Mouse (Mus musculus) lung, embryonic 15.5 days (tissue): ENCODE results near the gene Epor. TPM values are rescaled to one million over a fixed set of nuclear protein-coding genes. Genes with fewer than 3 reads are reported as not detected.

Experiments
- ATAC-seq: fragments of 200-750 bp; cut with Nextera tagmentation; 2 replicates; pipeline ENCODE4 v1.8.0; 2017; ENCODE audit warnings: moderate number of reproducible peaks, borderline replicate concordance; ENCODE audit not compliant: low FRiP score, low TSS enrichment; ENCODE audit errors: extremely low read depth
- H3K27ac ChIP-seq: fragments of 300-500 bp; sonication (generic); 2 replicates; pipeline ENCODE4 v1.5.1; 2015; ENCODE audit warnings: moderate library complexity, mild to moderate bottlenecking, inconsistent platforms
- H3K27me3 ChIP-seq: fragments of 300-500 bp; sonication (generic); 2 replicates; pipeline ENCODE4 v1.6.1; 2015; ENCODE audit warnings: inconsistent platforms
- H3K36me3 ChIP-seq: fragments of 300-500 bp; sonication (generic); 2 replicates; pipeline ENCODE4 v1.6.1; 2015; ENCODE audit warnings: inconsistent platforms
- H3K4me1 ChIP-seq: fragments of 300-500 bp; sonication (generic); 2 replicates; pipeline ENCODE4 v1.6.1; 2015; ENCODE audit warnings: inconsistent platforms
- H3K4me2 ChIP-seq: fragments of 300-500 bp; sonication (generic); 2 replicates; pipeline ENCODE4 v1.6.1; 2015; ENCODE audit warnings: inconsistent platforms, mild to moderate bottlenecking, moderate library complexity
- H3K4me3 ChIP-seq: fragments of 300-500 bp; sonication (generic); 2 replicates; pipeline ENCODE4 v1.5.1; 2015; ENCODE audit warnings: mild to moderate bottlenecking, inconsistent platforms
- H3K9ac ChIP-seq: fragments of 300-500 bp; sonication (generic); 2 replicates; pipeline ENCODE4 v1.6.1; 2015; ENCODE audit warnings: inconsistent platforms
- H3K9me3 ChIP-seq: fragments of 300-500 bp; sonication (generic); 2 replicates; pipeline ENCODE4 v1.6.1; 2016; ENCODE audit warnings: inconsistent platforms
- WGBS: fragments of 180-500 bp; shearing (Covaris S2); methylation state at CpG from one replicate; pipeline ENCODE4 v1.1.7; 2015; 5-methylcytosine and 5-hydroxymethylcytosine counted together
- polyA plus RNA-seq: library from polyadenylated mRNA; unstranded; fragments of >200 nt; fragmentation: Nextera tagmentation; extraction: Ambion mirVana; gene quantifications from 2 replicates; pipeline ENCODE4 v1.2.1, GENCODE M21; 2015

Epor gene
- polyA plus RNA-seq = 6.8 and 7.3 TPM in 2 replicates

- H3K27ac ChIP-seq = no peak within 1 kb of the TSS
- WGBS = 14% methylated on average over 8 of the region's 8 CpGs
- peak; percentile 43; the same call in 1 of the 2 replicates for ATAC-seq
Measured at GRCm38 (mm10) chr9:21963417-21963816, at the start of gene Epor. TSS of gene Epor (minus strand) at chr9:21963506.

GRCm38 (mm10) chr9:22012731-22013130, 49.4 kb upstream of the Epor start:
- H3K4me2 ChIP-seq = no peak overlapping the region
- H3K9ac ChIP-seq = no peak overlapping the region
- H3K36me3 ChIP-seq = peaks cover 69% of the 10 kb centered on the region
- H3K27me3 ChIP-seq = no peaks in the 10 kb centered on the region
- no peak overlapping the region for H3K27ac ChIP-seq
- H3K4me3 ChIP-seq = no peak overlapping the region
- no peak for ATAC-seq
- 91% methylated on average over 13 of the region's 13 CpGs for WGBS
- no peaks in the 10 kb centered on the region for H3K9me3 ChIP-seq
- no peaks in the 10 kb centered on the region for H3K4me1 ChIP-seq

More at GRCm38 (mm10) chr9:21963417-21963816, at the start of gene Epor:
- Histone ChIP-seq H3K27me3 (peaks cover 35% of the 10 kb centered on the region), H3K9me3 (no peaks in the 10 kb centered on the region), H3K9ac (peak within 1 kb of the TSS; percentile 43), H3K4me1 (peaks cover 35% of the 10 kb centered on the region), H3K36me3 (no peaks in the 10 kb centered on the region), H3K4me3 (peak within 1 kb of the TSS; percentile 47), H3K4me2 (peak within 1 kb of the TSS; percentile 84)

- no peak overlapping the region for H3K9ac ChIP-seq
- no peak overlapping the region for H3K4me3 ChIP-seq
- WGBS = 87% methylated on average over 5 of the region's 5 CpGs
- H3K27me3 ChIP-seq = no peaks in the 10 kb centered on the region
- H3K4me2 ChIP-seq = no peak overlapping the region
- H3K9me3 ChIP-seq = no peaks in the 10 kb centered on the region
- ATAC-seq = no peak
- H3K27ac ChIP-seq = no peak overlapping the region
- 0 out of 2 replicates have a peak, but pooled peaks cover 1% of the 10 kb centered on the region for H3K4me1 ChIP-seq
- peaks cover 85% of the 10 kb centered on the region for H3K36me3 ChIP-seq
Measured at GRCm38 (mm10) chr9:22011055-22011454, 47.7 kb upstream of the Epor start.

GRCm38 (mm10) chr9:22004546-22004945, 41.2 kb upstream of the Epor start:
- Histone ChIP-seq H3K9me3 (no peaks in the 10 kb centered on the region), H3K9ac (no peak overlapping the region), H3K36me3 (peaks cover 56% of the 10 kb centered on the region), H3K4me2 (no peak overlapping the region), H3K27me3 (no peaks in the 10 kb centered on the region), H3K27ac (no peak overlapping the region), H3K4me1 (peaks cover 31% of the 10 kb centered on the region), H3K4me3 (no peak overlapping the region)
- no peak for ATAC-seq
- WGBS = 91% methylated on average over 12 of the region's 12 CpGs

GRCm38 (mm10) chr9:22003163-22003554, 39.9 kb upstream of the Epor start:
- H3K9ac ChIP-seq = peak overlapping the region; percentile 52
- H3K4me3 ChIP-seq = peak overlapping the region; percentile 64
- peak overlapping the region; percentile 39 for H3K27ac ChIP-seq
- peak overlapping the region; percentile 87 for H3K4me2 ChIP-seq
- H3K4me1 ChIP-seq = peaks cover 31% of the 10 kb centered on the region
- no peaks in the 10 kb centered on the region for H3K9me3 ChIP-seq
- 2% methylated on average over 18 of the region's 18 CpGs for WGBS
- peaks cover 43% of the 10 kb centered on the region for H3K36me3 ChIP-seq
- no peaks in the 10 kb centered on the region for H3K27me3 ChIP-seq
- no peak for ATAC-seq

- 6% methylated on average over 57 of the region's 57 CpGs for WGBS
- H3K27me3 ChIP-seq = no peaks in the 10 kb centered on the region
- H3K27ac ChIP-seq = peak within 1 kb of the TSS; percentile 39
- peak within 1 kb of the TSS; percentile 52 for H3K9ac ChIP-seq
- H3K9me3 ChIP-seq = no peaks in the 10 kb centered on the region
- H3K4me1 ChIP-seq = peaks cover 31% of the 10 kb centered on the region
- peaks cover 36% of the 10 kb centered on the region for H3K36me3 ChIP-seq
- H3K4me3 ChIP-seq = peak within 1 kb of the TSS; percentile 64
- peak within 1 kb of the TSS; percentile 87 for H3K4me2 ChIP-seq
- ATAC-seq = peak; percentile 99
Measured at GRCm38 (mm10) chr9:22002194-22003162, 39.2 kb upstream of the Epor start, which contains the start of the genes Ccdc151 and Prkcsh. TSS of gene Ccdc151 (minus strand) at chr9:22002634. TSS of gene Prkcsh (plus strand) at chr9:22002806.

GRCm38 (mm10) chr9:22001633-22002032, 38.3 kb upstream of the Epor start:
- 80% methylated on average over 4 of the region's 4 CpGs for WGBS
- no peak overlapping the region for H3K4me3 ChIP-seq
- peaks cover 31% of the 10 kb centered on the region for H3K4me1 ChIP-seq
- H3K4me2 ChIP-seq = peak overlapping the region; percentile 50; the same call in 1 of the 2 replicates
- H3K9ac ChIP-seq = no peak overlapping the region
- no peaks in the 10 kb centered on the region for H3K27me3 ChIP-seq
- ATAC-seq = no peak
- no peak overlapping the region for H3K27ac ChIP-seq
- H3K9me3 ChIP-seq = no peaks in the 10 kb centered on the region
- H3K36me3 ChIP-seq = peaks cover 27% of the 10 kb centered on the region

GRCm38 (mm10) chr9:22000296-22000695, 37.0 kb upstream of the Epor start:
- 86% methylated on average over 6 of the region's 6 CpGs for WGBS
- peaks cover 14% of the 10 kb centered on the region for H3K36me3 ChIP-seq
- no peaks in the 10 kb centered on the region for H3K9me3 ChIP-seq
- no peak for ATAC-seq
- H3K27ac ChIP-seq = no peak overlapping the region
- H3K4me1 ChIP-seq = peaks cover 25% of the 10 kb centered on the region
- no peak overlapping the region for H3K4me3 ChIP-seq
- no peak overlapping the region for H3K9ac ChIP-seq
- no peaks in the 10 kb centered on the region for H3K27me3 ChIP-seq
- H3K4me2 ChIP-seq = no peak overlapping the region

GRCm38 (mm10) chr9:21996178-21996867, 33.0 kb upstream of the Epor start:
- Histone ChIP-seq H3K27me3 (peaks cover 12% of the 10 kb centered on the region), H3K4me3 (no peak overlapping the region), H3K36me3 (no peaks in the 10 kb centered on the region), H3K27ac (no peak overlapping the region), H3K4me1 (no peaks in the 10 kb centered on the region), H3K9me3 (no peaks in the 10 kb centered on the region), H3K4me2 (no peak overlapping the region), H3K9ac (no peak overlapping the region)
- 75% methylated on average over 3 of the region's 3 CpGs for WGBS
- ATAC-seq = no peak

- H3K27ac ChIP-seq = no peak overlapping the region
Measured at GRCm38 (mm10) chr9:21992227-21992626, 28.9 kb upstream of the Epor start.

GRCm38 (mm10) chr9:21989230-21990110, 26.2 kb upstream of the Epor start, which contains the start of gene Rgl3:
TSS of gene Rgl3 (minus strand) at chr9:21989446.
- WGBS = under 1% methylated on average over 42 of the region's 42 CpGs
- peak within 1 kb of the TSS; percentile 92 for H3K4me2 ChIP-seq
- no peak within 1 kb of the TSS for H3K27ac ChIP-seq
- peak within 1 kb of the TSS; percentile 51 for H3K4me3 ChIP-seq
- H3K27me3 ChIP-seq = peaks cover 70% of the 10 kb centered on the region
- no peaks in the 10 kb centered on the region for H3K36me3 ChIP-seq
- no peaks in the 10 kb centered on the region for H3K9me3 ChIP-seq
- peak; percentile 53; the same call in 1 of the 2 replicates for ATAC-seq
- H3K4me1 ChIP-seq = peaks cover 22% of the 10 kb centered on the region
- peak within 1 kb of the TSS; percentile 50 for H3K9ac ChIP-seq

More at GRCm38 (mm10) chr9:21992227-21992626, 28.9 kb upstream of the Epor start:
- peaks cover 53% of the 10 kb centered on the region for H3K27me3 ChIP-seq
- peaks cover 22% of the 10 kb centered on the region for H3K4me1 ChIP-seq
- no peak for ATAC-seq
- H3K36me3 ChIP-seq = no peaks in the 10 kb centered on the region
- WGBS = 63% methylated on average over 4 of the region's 4 CpGs
- H3K9me3 ChIP-seq = no peaks in the 10 kb centered on the region
- H3K4me2 ChIP-seq = no peak overlapping the region
- no peak overlapping the region for H3K9ac ChIP-seq
- H3K4me3 ChIP-seq = no peak overlapping the region
